Mouse (Mus musculus): ENCODE measurements around the gene Prkn. TPM values are rescaled to one million over a fixed set of nuclear protein-coding genes. Genes with fewer than 3 reads are reported as not detected.

The Prkn gene
- polyA plus RNA-seq, 1 experiment: 0.58 TPM

DNA sequence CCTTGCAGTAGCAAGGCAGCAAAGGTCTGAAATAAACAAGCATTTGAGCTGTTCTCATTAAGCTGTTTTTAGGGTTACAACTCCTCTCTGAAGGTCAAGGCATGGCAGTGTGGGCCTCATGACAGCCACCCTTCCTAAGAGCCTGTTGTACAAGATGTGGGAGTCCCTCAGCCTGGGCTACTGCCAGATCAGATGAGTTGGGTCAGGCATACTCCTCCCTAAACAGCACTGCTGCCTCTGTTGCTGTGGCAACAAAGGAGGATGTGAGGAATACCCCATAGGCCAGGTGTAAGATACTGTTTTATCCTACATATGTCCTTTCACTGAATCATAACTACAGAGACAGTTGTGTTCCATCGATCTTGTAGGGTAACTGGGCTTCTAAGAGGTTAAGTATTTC is 882.3 kb downstream of the Prkn start:
- H3K27me3 ChIP-seq (ENCODE audit: control insufficient read depth, insufficient read depth, low read length): no peaks in the 10 kb centered on the region
- no peak overlapping the region for H3K4me3 ChIP-seq (ENCODE audit: low read depth, low read length)
- peaks cover 2% of the 10 kb centered on the region; the same call in 1 of the 2 replicates for H3K4me1 ChIP-seq (ENCODE audit: control insufficient read depth, insufficient read depth, insufficient read length, low read length)
- H3K27ac ChIP-seq (ENCODE audit: insufficient read depth, low read depth, low read length): no peak overlapping the region
- no peak for TF ChIP-seq POLR2A (IDR thresholded peaks at IDR 0.05; ENCODE audit: low read depth, low read length)
- no peak for TF ChIP-seq CTCF (IDR thresholded peaks at IDR 0.05; ENCODE audit: extremely low read depth, insufficient read length, insufficient replicate concordance, low read depth, low read length)
- WGBS: 85% methylated on average over 1 of the region's 1 CpGs
- H3K36me3 ChIP-seq (ENCODE audit: control insufficient read depth, insufficient read depth, low read length): no peaks in the 10 kb centered on the region

GRCm38 (mm10) chr17:11724135-11724534 is 884.0 kb downstream of the Prkn start:
- 71% methylated on average over 3 of the region's 3 CpGs for WGBS
- Histone ChIP-seq H3K4me1 (ENCODE audit: control insufficient read depth, insufficient read depth, insufficient read length, low read length) (peaks cover 2% of the 10 kb centered on the region; the same call in 1 of the 2 replicates), H3K27ac (ENCODE audit: insufficient read depth, low read depth, low read length) (no peak overlapping the region), H3K27me3 (ENCODE audit: control insufficient read depth, insufficient read depth, low read length) (no peaks in the 10 kb centered on the region), H3K4me3 (ENCODE audit: low read depth, low read length) (no peak overlapping the region), H3K36me3 (ENCODE audit: control insufficient read depth, insufficient read depth, low read length) (no peaks in the 10 kb centered on the region)
- TF ChIP-seq CTCF (IDR thresholded peaks at IDR 0.05; ENCODE audit: extremely low read depth, insufficient read length, insufficient replicate concordance, low read depth, low read length) (no peak), POLR2A (IDR thresholded peaks at IDR 0.05; ENCODE audit: low read depth, low read length) (no peak)

GRCm38 (mm10) chr17:11727101-11727500 is 886.9 kb downstream of the Prkn start:
- 18% methylated on average over 1 of the region's 1 CpGs for WGBS
- H3K4me1 ChIP-seq (ENCODE audit: control insufficient read depth, insufficient read depth, insufficient read length, low read length): peaks cover 2% of the 10 kb centered on the region; the same call in 1 of the 2 replicates
- H3K27me3 ChIP-seq (ENCODE audit: control insufficient read depth, insufficient read depth, low read length): no peaks in the 10 kb centered on the region
- no peaks in the 10 kb centered on the region for H3K36me3 ChIP-seq (ENCODE audit: control insufficient read depth, insufficient read depth, low read length)
- no peak for TF ChIP-seq CTCF (IDR thresholded peaks at IDR 0.05; ENCODE audit: extremely low read depth, insufficient read length, insufficient replicate concordance, low read depth, low read length)
- no peak overlapping the region for H3K27ac ChIP-seq (ENCODE audit: insufficient read depth, low read depth, low read length)
- H3K4me3 ChIP-seq (ENCODE audit: low read depth, low read length): no peak overlapping the region

- 82% methylated on average over 2 of the region's 2 CpGs for WGBS
- Histone ChIP-seq H3K36me3 (ENCODE audit: control insufficient read depth, insufficient read depth, low read length) (no peaks in the 10 kb centered on the region), H3K4me3 (ENCODE audit: low read depth, low read length) (no peak overlapping the region), H3K27me3 (ENCODE audit: control insufficient read depth, insufficient read depth, low read length) (no peaks in the 10 kb centered on the region), H3K27ac (ENCODE audit: insufficient read depth, low read depth, low read length) (no peak overlapping the region), H3K4me1 (ENCODE audit: control insufficient read depth, insufficient read depth, insufficient read length, low read length) (peaks cover 2% of the 10 kb centered on the region; the same call in 1 of the 2 replicates)
- TF ChIP-seq CTCF (IDR thresholded peaks at IDR 0.05; ENCODE audit: extremely low read depth, insufficient read length, insufficient replicate concordance, low read depth, low read length): no peak
- TF ChIP-seq POLR2A (IDR thresholded peaks at IDR 0.05; ENCODE audit: low read depth, low read length): no peak
Measured at GRCm38 (mm10) chr17:11728294-11728693, 888.1 kb downstream of the Prkn start.

DNA sequence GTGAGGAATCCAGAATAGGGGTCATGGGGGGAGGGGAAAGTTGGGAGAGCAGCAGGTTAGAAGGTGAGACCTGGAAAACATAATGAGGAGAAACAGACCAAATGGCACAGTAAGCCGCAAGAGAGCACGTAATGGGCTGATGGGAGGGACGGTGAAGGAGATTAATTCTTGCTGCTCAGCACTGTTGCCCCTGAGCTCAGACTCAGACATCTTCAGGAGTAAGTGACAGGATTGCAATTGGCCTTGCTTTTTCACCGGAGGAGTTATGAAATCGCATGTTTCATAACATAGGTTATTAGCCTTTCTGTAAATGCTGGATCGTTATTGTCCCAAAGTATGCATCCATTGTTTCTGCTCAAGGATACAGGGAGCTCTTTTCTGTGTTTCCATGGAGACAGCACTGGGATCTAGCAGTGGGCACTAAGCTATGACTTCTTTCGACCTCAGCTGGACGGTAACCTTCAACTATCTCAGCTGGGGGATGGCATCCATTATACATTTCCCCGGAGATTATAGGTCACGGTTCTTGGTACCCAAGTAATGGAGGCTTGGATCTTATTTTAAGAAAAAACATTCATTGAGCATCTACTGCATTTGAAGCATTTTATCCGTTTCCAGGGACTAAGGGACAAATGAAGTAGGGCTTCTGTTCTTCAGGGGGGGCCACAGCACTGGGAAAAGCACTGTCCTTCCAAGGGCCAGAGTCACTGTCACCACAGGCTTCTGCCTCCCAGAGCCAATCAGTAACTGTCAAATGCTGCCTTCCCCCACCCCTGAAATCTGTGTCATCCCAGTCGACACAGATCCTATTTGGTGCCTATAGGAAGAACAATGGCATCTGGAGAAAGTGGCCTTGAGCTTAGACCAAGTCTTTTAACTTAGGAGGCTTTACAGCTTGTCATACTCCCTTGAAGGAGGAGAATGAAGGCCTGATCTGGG is 890.7 kb downstream of the Prkn start:
- H3K36me3 ChIP-seq (ENCODE audit: control insufficient read depth, insufficient read depth, low read length): no peaks in the 10 kb centered on the region
- no peak overlapping the region for H3K27ac ChIP-seq (ENCODE audit: insufficient read depth, low read depth, low read length)
- WGBS: 86% methylated on average over 12 of the region's 12 CpGs
- H3K4me3 ChIP-seq (ENCODE audit: low read depth, low read length): no peak overlapping the region
- no peaks in the 10 kb centered on the region for H3K27me3 ChIP-seq (ENCODE audit: control insufficient read depth, insufficient read depth, low read length)
- TF ChIP-seq CTCF (IDR thresholded peaks at IDR 0.05; ENCODE audit: extremely low read depth, insufficient read length, insufficient replicate concordance, low read depth, low read length) (no peak), POLR2A (IDR thresholded peaks at IDR 0.05; ENCODE audit: low read depth, low read length) (no peak)
- H3K4me1 ChIP-seq (ENCODE audit: control insufficient read depth, insufficient read depth, insufficient read length, low read length): no peaks in the 10 kb centered on the region

GRCm38 (mm10) chr17:11735158-11735877 is 895.1 kb downstream of the Prkn start:
- H3K36me3 ChIP-seq (ENCODE audit: control insufficient read depth, insufficient read depth, low read length): no peaks in the 10 kb centered on the region
- TF ChIP-seq POLR2A (IDR thresholded peaks at IDR 0.05; ENCODE audit: low read depth, low read length) (no peak), CTCF (IDR thresholded peaks at IDR 0.05; ENCODE audit: extremely low read depth, insufficient read length, insufficient replicate concordance, low read depth, low read length) (no peak)
- no peak overlapping the region for H3K4me3 ChIP-seq (ENCODE audit: low read depth, low read length)
- no peak overlapping the region for H3K27ac ChIP-seq (ENCODE audit: insufficient read depth, low read depth, low read length)
- no peaks in the 10 kb centered on the region for H3K27me3 ChIP-seq (ENCODE audit: control insufficient read depth, insufficient read depth, low read length)
- WGBS: 77% methylated on average over 12 of the region's 12 CpGs
- H3K4me1 ChIP-seq (ENCODE audit: control insufficient read depth, insufficient read depth, insufficient read length, low read length): no peaks in the 10 kb centered on the region

- Histone ChIP-seq H3K27ac (ENCODE audit: insufficient read depth, low read depth, low read length) (no peak overlapping the region), H3K27me3 (ENCODE audit: control insufficient read depth, insufficient read depth, low read length) (no peaks in the 10 kb centered on the region), H3K4me3 (ENCODE audit: low read depth, low read length) (no peak overlapping the region), H3K36me3 (ENCODE audit: control insufficient read depth, insufficient read depth, low read length) (no peaks in the 10 kb centered on the region), H3K4me1 (ENCODE audit: control insufficient read depth, insufficient read depth, insufficient read length, low read length) (no peaks in the 10 kb centered on the region)
- no peak for TF ChIP-seq POLR2A (IDR thresholded peaks at IDR 0.05; ENCODE audit: low read depth, low read length)
- TF ChIP-seq CTCF (IDR thresholded peaks at IDR 0.05; ENCODE audit: extremely low read depth, insufficient read length, insufficient replicate concordance, low read depth, low read length): no peak
- WGBS: 76% methylated on average over 3 of the region's 3 CpGs
Measured at GRCm38 (mm10) chr17:11736531-11736930, 896.3 kb downstream of the Prkn start.

Measured in small intestine, adult 2 months (tissue).